21 mouse cellular contexts compared by ENCODE assay signal in the genomic region with DNA sequence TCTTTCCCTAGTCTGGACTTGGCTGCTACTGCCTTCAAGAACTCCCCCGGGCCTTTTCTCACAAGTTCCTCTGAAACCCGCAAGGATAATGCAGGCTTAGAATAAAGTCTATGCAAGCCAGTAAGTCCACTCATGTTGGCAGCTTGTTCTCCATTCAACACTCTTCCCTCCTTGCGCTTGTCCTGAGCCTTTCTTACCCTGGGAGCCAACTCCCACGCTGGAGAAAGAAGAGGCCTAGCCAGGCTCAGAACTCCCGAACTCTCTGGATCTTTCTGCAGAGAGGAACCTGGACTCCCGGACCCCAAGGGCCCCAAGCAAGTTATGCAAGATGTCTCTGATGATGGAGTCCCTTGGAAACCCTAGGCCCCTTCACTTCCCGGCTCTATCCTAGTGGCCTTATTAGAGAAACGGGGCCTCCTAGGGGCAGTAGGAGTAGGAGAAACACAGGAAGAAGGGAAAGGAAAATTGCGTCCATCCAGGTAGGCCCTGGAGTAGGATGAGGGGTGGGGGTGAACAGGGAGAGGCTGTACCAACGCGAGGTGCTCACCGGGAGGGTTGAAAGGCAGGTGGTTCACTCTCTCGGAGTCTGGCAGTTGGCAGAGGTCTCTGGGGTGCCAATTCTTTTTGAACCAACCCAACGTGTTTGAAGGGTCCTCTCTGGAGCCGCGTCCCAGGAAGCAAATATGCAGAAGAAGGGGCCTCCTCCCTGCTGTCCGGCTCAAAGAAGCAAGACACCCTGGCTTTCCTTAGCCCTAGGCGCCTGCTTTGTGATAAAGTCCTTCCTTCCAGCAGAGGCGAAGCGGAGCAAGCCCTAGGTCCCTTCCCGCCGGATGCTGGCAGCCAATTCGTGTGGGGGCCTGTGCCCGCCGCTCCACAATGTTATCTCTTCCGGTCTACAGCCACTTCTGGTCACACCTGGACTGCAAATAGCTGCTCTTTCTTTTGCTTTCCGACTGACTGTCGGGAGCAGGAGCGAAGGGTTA. TPM values are rescaled to one million over a fixed set of nuclear protein-coding genes. Genes with fewer than 3 reads are reported as not detected.
DNase-seq lines count a peak whose midpoint lies in the region; ATAC-seq lines count a peak whose summit lies in the region.
"Had no signal": no experiment of that assay in that cellular context is flagged by ENCODE, and none has a peak within 500 bp of the region (broad histone marks: within the 10 kb centered on the region; RNA-seq: fewer than 3 reads in every experiment).

No protein-coding gene starts in this region.

- WGBS in midbrain, embryonic 10.5 days: 1% methylated on average over 29 of the region's 29 CpGs
- 2% methylated on average over 29 of the region's 29 CpGs for WGBS in midbrain, embryonic 14.5 days
- 10% methylated on average over 29 of the region's 29 CpGs for WGBS in intestine, embryonic 16.5 days
- WGBS in stomach, embryonic 16.5 days: 4% methylated on average over 29 of the region's 29 CpGs
- under 1% methylated on average over 29 of the region's 29 CpGs for WGBS in forebrain, embryonic 16.5 days

- peaks cover 7% of the 10 kb centered on the region for H3K4me1 ChIP-seq in midbrain, embryonic 10.5 days
- H3K4me1 ChIP-seq in midbrain, embryonic 14.5 days (ENCODE audit: control insufficient read depth, insufficient read depth, low read length): no peaks in the 10 kb centered on the region
- H3K4me1 ChIP-seq in intestine, embryonic 16.5 days (ENCODE audit: control insufficient read depth, insufficient read depth, low read length): no peaks in the 10 kb centered on the region
- 0 out of 2 replicates have a peak, but pooled peaks cover 3% of the 10 kb centered on the region for H3K4me1 ChIP-seq in stomach, embryonic 16.5 days (ENCODE audit: control insufficient read depth, insufficient read depth, low read length)
- no peaks in the 10 kb centered on the region for H3K4me1 ChIP-seq in forebrain, embryonic 16.5 days (replicated peaks; ENCODE audit: control insufficient read depth, insufficient read depth, low read length)
- H3K4me1 ChIP-seq: liver, embryonic 12.5 days had no signal

- H3K9me3 ChIP-seq in midbrain, embryonic 10.5 days (replicated peaks): no peaks in the 10 kb centered on the region
- H3K9me3 ChIP-seq in midbrain, embryonic 14.5 days (ENCODE audit: control insufficient read depth, low read length): no peaks in the 10 kb centered on the region
- no peaks in the 10 kb centered on the region for H3K9me3 ChIP-seq in intestine, embryonic 16.5 days (ENCODE audit: control insufficient read depth, low read length)
- H3K9me3 ChIP-seq in stomach, embryonic 16.5 days (replicated peaks; ENCODE audit: control insufficient read depth, low read length): no peaks in the 10 kb centered on the region
- no peaks in the 10 kb centered on the region for H3K9me3 ChIP-seq in forebrain, embryonic 16.5 days (ENCODE audit: control insufficient read depth, low read length)
- H3K9me3 ChIP-seq: liver, embryonic 12.5 days had no signal

- no peaks in the 10 kb centered on the region for H3K36me3 ChIP-seq in midbrain, embryonic 10.5 days
- no peaks in the 10 kb centered on the region for H3K36me3 ChIP-seq in midbrain, embryonic 14.5 days (ENCODE audit: control insufficient read depth, insufficient read depth, low read length)
- no peaks in the 10 kb centered on the region for H3K36me3 ChIP-seq in intestine, embryonic 16.5 days (ENCODE audit: control insufficient read depth, insufficient read depth, low read length)
- no peaks in the 10 kb centered on the region for H3K36me3 ChIP-seq in stomach, embryonic 16.5 days (ENCODE audit: control insufficient read depth, insufficient read depth, low read length)
- no peaks in the 10 kb centered on the region for H3K36me3 ChIP-seq in forebrain, embryonic 16.5 days (ENCODE audit: control insufficient read depth, insufficient read depth)
- H3K36me3 ChIP-seq: liver, embryonic 12.5 days; midbrain, embryonic 13.5 days had no signal

- no peak overlapping the region for H3K4me2 ChIP-seq in midbrain, embryonic 14.5 days (ENCODE audit: low read length)
- peak overlapping the region; percentile 50; the same call in 1 of the 2 replicates for H3K4me2 ChIP-seq in intestine, embryonic 16.5 days (ENCODE audit: low read depth, low read length)
- no peak overlapping the region for H3K4me2 ChIP-seq in stomach, embryonic 16.5 days (ENCODE audit: low read depth, low read length)
- no peak overlapping the region for H3K4me2 ChIP-seq in forebrain, embryonic 16.5 days (ENCODE audit: low read length)
- H3K4me2 ChIP-seq: midbrain, embryonic 13.5 days had no signal

- ATAC-seq in midbrain, embryonic 14.5 days (ENCODE audit: low FRiP score, low TSS enrichment): no peak
- ATAC-seq in intestine, embryonic 16.5 days: peak; percentile 44
- peak; percentile 31; the same call in 1 of the 2 replicates for ATAC-seq in stomach, embryonic 16.5 days (ENCODE audit: insufficient read depth, low FRiP score)
- no peak for ATAC-seq in forebrain, embryonic 16.5 days
- ATAC-seq: forebrain, embryonic 14.5 days; Patski had no signal

- no peak overlapping the region for H3K27ac ChIP-seq in midbrain, embryonic 10.5 days (replicated peaks)
- H3K27ac ChIP-seq in midbrain, embryonic 14.5 days (replicated peaks; ENCODE audit: low read depth, low read length): no peak overlapping the region
- H3K27ac ChIP-seq in intestine, embryonic 16.5 days (ENCODE audit: low read length): peak overlapping the region; percentile 11; the same call in 1 of the 2 replicates
- peak overlapping the region; percentile 69 for H3K27ac ChIP-seq in stomach, embryonic 16.5 days (ENCODE audit: low read length)
- H3K27ac ChIP-seq in forebrain, embryonic 16.5 days (ENCODE audit: low read length): no peak overlapping the region
- H3K27ac ChIP-seq: liver, embryonic 12.5 days; macrophage; midbrain, embryonic 13.5 days had no signal

- H3K4me3 ChIP-seq in midbrain, embryonic 10.5 days: no peak overlapping the region
- H3K4me3 ChIP-seq in midbrain, embryonic 14.5 days (replicated peaks; ENCODE audit: low read depth, low read length): no peak overlapping the region
- peak overlapping the region; percentile 46 for H3K4me3 ChIP-seq in intestine, embryonic 16.5 days (ENCODE audit: low read length)
- peak overlapping the region; percentile 41 for H3K4me3 ChIP-seq in stomach, embryonic 16.5 days (replicated peaks; ENCODE audit: low read length)
- H3K4me3 ChIP-seq in forebrain, embryonic 16.5 days (replicated peaks; ENCODE audit: low read length): no peak overlapping the region
- H3K4me3 ChIP-seq: erythroblast, embryonic 14.5 days; liver, embryonic 12.5 days had no signal

- H3K27me3 ChIP-seq in midbrain, embryonic 10.5 days (ENCODE audit: low read depth, poor library complexity, severe bottlenecking): peaks cover 100% of the 10 kb centered on the region
- peaks cover 100% of the 10 kb centered on the region for H3K27me3 ChIP-seq in midbrain, embryonic 14.5 days (ENCODE audit: control insufficient read depth, insufficient read depth, low read length)
- peaks cover 66% of the 10 kb centered on the region for H3K27me3 ChIP-seq in intestine, embryonic 16.5 days (replicated peaks; ENCODE audit: control insufficient read depth, insufficient read depth, low read length)
- H3K27me3 ChIP-seq in stomach, embryonic 16.5 days (ENCODE audit: control insufficient read depth, insufficient read depth, low read length): peaks cover 89% of the 10 kb centered on the region
- peaks cover 89% of the 10 kb centered on the region for H3K27me3 ChIP-seq in forebrain, embryonic 16.5 days (replicated peaks; ENCODE audit: control insufficient read depth, insufficient read depth, low read length)

- DNase-seq in embryo, embryonic 9.5 days (ENCODE audit: extremely low spot score): peak; percentile 33
- no peak for DNase-seq in embryo, embryonic 10 days (ENCODE audit: low spot score)
- peak; percentile 44 for DNase-seq in midbrain, embryonic 10.5 days (ENCODE audit: low spot score)
- no peak for DNase-seq in midbrain, embryonic 14.5 days
- DNase-seq in thymus, adult 18-20 months: no peak
- DNase-seq: cerebellum, adult 9-10 months; layer of hippocampus, postnatal 36 days; lung, embryonic 14.5 days had no signal

- no peak overlapping the region for H3K9ac ChIP-seq in midbrain, embryonic 14.5 days (replicated peaks; ENCODE audit: low read length)
- H3K9ac ChIP-seq in intestine, embryonic 16.5 days (ENCODE audit: low read depth, low read length): peak overlapping the region; percentile 48
- H3K9ac ChIP-seq in stomach, embryonic 16.5 days (ENCODE audit: low read length): peak overlapping the region; percentile 62
- H3K9ac ChIP-seq in forebrain, embryonic 16.5 days (replicated peaks; ENCODE audit: low read depth, low read length): no peak overlapping the region
- H3K9ac ChIP-seq: liver, embryonic 12.5 days; lung, embryonic 14.5 days; midbrain, embryonic 13.5 days had no signal

RNA-seq across cellular contexts. Expression of gene Pdx1, which starts 1.2 kb away (rescaled TPM):
- not detected in 2 replicates for polyA plus RNA-seq in midbrain, embryonic 10.5 days (2016; fragmentation: Nextera tagmentation; extraction: Ambion mirVana)
- polyA plus RNA-seq in midbrain, embryonic 14.5 days (2014; fragmentation: Nextera tagmentation; extraction: Ambion mirVana): not detected in 2 replicates
- polyA plus RNA-seq in intestine, embryonic 16.5 days (2015; fragmentation: Nextera tagmentation; extraction: Ambion mirVana): 3.8 and 5.3 TPM in 2 replicates
- 7.5 and 8.1 TPM in 2 replicates for polyA plus RNA-seq in stomach, embryonic 16.5 days (2015; fragmentation: Nextera tagmentation; extraction: Ambion mirVana)
- polyA plus RNA-seq in forebrain, embryonic 16.5 days (2015; fragmentation: Nextera tagmentation; extraction: Ambion mirVana): not detected in 2 replicates
- polyA plus RNA-seq: erythroblast, embryonic 14.5 days; forebrain, embryonic 14.5 days; gonadal fat pad, adult 2 months; kidney, embryonic 16.5 days; lung, embryonic 14.5 days; macrophage; midbrain, embryonic 13.5 days; Patski; spleen, adult 2 months; testis, adult 2 months had no signal

RNA-seq across cellular contexts. Expression of gene Cdx2, which starts 36.1 kb away (rescaled TPM):
- polyA plus RNA-seq in midbrain, embryonic 10.5 days (2016; fragmentation: Nextera tagmentation; extraction: Ambion mirVana): not detected in 2 replicates
- not detected in 2 replicates for polyA plus RNA-seq in midbrain, embryonic 14.5 days (2014; fragmentation: Nextera tagmentation; extraction: Ambion mirVana)
- polyA plus RNA-seq in intestine, embryonic 16.5 days (2015; fragmentation: Nextera tagmentation; extraction: Ambion mirVana): 42.1 and 46.2 TPM in 2 replicates
- 2.5 and 3.4 TPM in 2 replicates for polyA plus RNA-seq in stomach, embryonic 16.5 days (2015; fragmentation: Nextera tagmentation; extraction: Ambion mirVana)
- polyA plus RNA-seq in forebrain, embryonic 16.5 days (2015; fragmentation: Nextera tagmentation; extraction: Ambion mirVana): not detected in 2 replicates
- polyA plus RNA-seq: forebrain, embryonic 14.5 days; kidney, embryonic 16.5 days; liver, embryonic 12.5 days; lung, embryonic 14.5 days; macrophage; midbrain, embryonic 13.5 days; spleen, adult 2 months; testis, adult 2 months had no signal

RNA-seq across cellular contexts. Expression of gene Urad, which starts 51.3 kb away (rescaled TPM):
- polyA plus RNA-seq in midbrain, embryonic 10.5 days (2016; fragmentation: Nextera tagmentation; extraction: Ambion mirVana): not detected in 2 replicates
- not detected in 2 replicates for polyA plus RNA-seq in midbrain, embryonic 14.5 days (2014; fragmentation: Nextera tagmentation; extraction: Ambion mirVana)
- 2.6 TPM in 2 replicates for polyA plus RNA-seq in intestine, embryonic 16.5 days (2015; fragmentation: Nextera tagmentation; extraction: Ambion mirVana)
- 0.31 TPM in 1 of 2 replicates, not detected in the other for polyA plus RNA-seq in stomach, embryonic 16.5 days (2015; fragmentation: Nextera tagmentation; extraction: Ambion mirVana)
- not detected in 2 replicates for polyA plus RNA-seq in forebrain, embryonic 16.5 days (2015; fragmentation: Nextera tagmentation; extraction: Ambion mirVana)
- polyA plus RNA-seq: erythroblast, embryonic 14.5 days; forebrain, embryonic 14.5 days; gonadal fat pad, adult 2 months; kidney, embryonic 16.5 days; lung, embryonic 14.5 days; macrophage; midbrain, embryonic 13.5 days; Patski; spleen, adult 2 months; testis, adult 2 months had no signal

Comparison
In these comparisons a context has a peak if more than half of its experiments do, and no peak if none do; other contexts are left out.
1. DNase-seq: peak in embryo, embryonic 9.5 days (single experiment) and midbrain, embryonic 10.5 days (single experiment); none in embryo, embryonic 10 days (single experiment), midbrain, embryonic 14.5 days (single experiment) and thymus, adult 18-20 months (0 of 2).
2. H3K27ac ChIP-seq: peak in intestine, embryonic 16.5 days (single experiment) and stomach, embryonic 16.5 days (single experiment); none in midbrain, embryonic 10.5 days (single experiment), midbrain, embryonic 14.5 days (single experiment) and forebrain, embryonic 16.5 days (single experiment).
3. H3K4me3 ChIP-seq: peak in intestine, embryonic 16.5 days (single experiment) and stomach, embryonic 16.5 days (single experiment); none in midbrain, embryonic 10.5 days (single experiment), midbrain, embryonic 14.5 days (single experiment) and forebrain, embryonic 16.5 days (single experiment).
4. ATAC-seq: peak in intestine, embryonic 16.5 days (single experiment) and stomach, embryonic 16.5 days (single experiment); none in midbrain, embryonic 14.5 days (single experiment) and forebrain, embryonic 16.5 days (single experiment).
5. H3K9ac ChIP-seq: peak in intestine, embryonic 16.5 days (single experiment) and stomach, embryonic 16.5 days (single experiment); none in midbrain, embryonic 14.5 days (single experiment) and forebrain, embryonic 16.5 days (single experiment).